Mouse (Mus musculus) midbrain, embryonic 14.5 days (tissue): Measurements from ENCODE around the gene Mecom. TPM values are rescaled to one million over a fixed set of nuclear protein-coding genes. Genes with fewer than 3 reads are reported as not detected.

Source experiments
- ATAC-seq: fragments of 200-750 bp; cut with Nextera tagmentation; 2 replicates; pipeline ENCODE4 v1.8.0; 2017; ENCODE audit warnings: moderate number of reproducible peaks, moderate library complexity; ENCODE audit not compliant: low FRiP score, low TSS enrichment
- DNase-seq: peaks from one replicate; pipeline ENCODE4 v3.0.0-alpha.2; 2015
- H3K27ac ChIP-seq: fragments of 300-500 bp; sonication (generic); replicated peaks from 2 replicates; pipeline ENCODE4 v1.5.1; 2014; ENCODE audit warnings: mild to moderate bottlenecking, low read depth, low read length, moderate library complexity
- H3K27me3 ChIP-seq: fragments of 300-500 bp; sonication (generic); 2 replicates; pipeline ENCODE4 v1.6.1; 2014; ENCODE audit warnings: low read length, control low read depth, mixed read lengths; ENCODE audit not compliant: control insufficient read depth, insufficient read depth
- H3K36me3 ChIP-seq: fragments of 300-500 bp; sonication (generic); 2 replicates; pipeline ENCODE4 v1.6.1; 2014; ENCODE audit warnings: low read length, control low read depth; ENCODE audit not compliant: control insufficient read depth, insufficient read depth
- H3K4me1 ChIP-seq: fragments of 300-500 bp; sonication (generic); 2 replicates; pipeline ENCODE4 v1.6.1; 2014; ENCODE audit warnings: mild to moderate bottlenecking, antibody characterized with exemption, low read length, control low read depth; ENCODE audit not compliant: control insufficient read depth, insufficient read depth
- H3K4me2 ChIP-seq: fragments of 300-500 bp; sonication (generic); 2 replicates; pipeline ENCODE4 v1.6.1; 2014; ENCODE audit warnings: mild to moderate bottlenecking, low read length, moderate library complexity
- H3K4me3 ChIP-seq: fragments of 300-500 bp; sonication (generic); replicated peaks from 2 replicates; pipeline ENCODE4 v1.5.1; 2014; ENCODE audit warnings: low read depth, low read length
- H3K9ac ChIP-seq: fragments of 300-500 bp; sonication (generic); replicated peaks from 2 replicates; pipeline ENCODE4 v1.6.1; 2014; ENCODE audit warnings: mild to moderate bottlenecking, low read length, moderate library complexity
- H3K9me3 ChIP-seq: fragments of 300-500 bp; sonication (generic); 2 replicates; pipeline ENCODE4 v1.6.1; 2016; ENCODE audit warnings: low read length, control low read depth, mixed read lengths; ENCODE audit not compliant: control insufficient read depth
- WGBS: fragments of 180-500 bp; shearing (Covaris S2); extraction: QIAGEN DNeasy Blood & Tissue Kit; methylation state at CpG from one replicate; pipeline ENCODE4 v1.1.7; 2014; 5-methylcytosine and 5-hydroxymethylcytosine counted together
- polyA plus RNA-seq: library from polyadenylated mRNA; unstranded; fragments of >200 nt; fragmentation: Nextera tagmentation; extraction: Ambion mirVana; gene quantifications from 2 replicates; pipeline ENCODE4 v1.2.1, GENCODE M21; 2014

Mecom gene
- polyA plus RNA-seq, 1 experiment from 2014 or later, result 10.1 TPM

DNA sequence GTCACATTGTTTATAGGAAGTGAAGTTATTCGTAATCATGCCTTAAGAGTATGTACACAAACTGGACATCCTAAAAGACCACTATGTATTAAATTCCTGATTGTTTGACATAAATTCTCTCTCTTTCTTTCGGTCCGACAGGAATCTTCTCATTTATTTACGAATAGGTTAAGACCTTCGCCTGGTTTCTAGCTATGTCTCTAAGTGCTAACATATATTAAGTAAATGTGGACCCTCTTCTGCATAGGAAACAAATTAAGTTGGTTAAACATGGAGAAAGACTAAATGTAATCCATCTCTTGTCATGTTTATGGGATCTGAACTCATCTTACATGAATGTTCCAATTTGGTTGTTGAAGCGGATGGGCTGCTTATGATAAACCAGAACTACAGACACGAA lies 487.8 kb downstream of the Mecom start:
- Histone ChIP-seq H3K4me3 (no peak overlapping the region), H3K9me3 (no peaks in the 10 kb centered on the region), H3K9ac (no peak overlapping the region), H3K36me3 (no peaks in the 10 kb centered on the region), H3K4me1 (no peaks in the 10 kb centered on the region), H3K4me2 (no peak overlapping the region), H3K27me3 (no peaks in the 10 kb centered on the region), H3K27ac (no peak overlapping the region)
- 97% methylated on average over 7 of the region's 7 CpGs for WGBS
- ATAC-seq, result no peak
- no peak for DNase-seq

DNA sequence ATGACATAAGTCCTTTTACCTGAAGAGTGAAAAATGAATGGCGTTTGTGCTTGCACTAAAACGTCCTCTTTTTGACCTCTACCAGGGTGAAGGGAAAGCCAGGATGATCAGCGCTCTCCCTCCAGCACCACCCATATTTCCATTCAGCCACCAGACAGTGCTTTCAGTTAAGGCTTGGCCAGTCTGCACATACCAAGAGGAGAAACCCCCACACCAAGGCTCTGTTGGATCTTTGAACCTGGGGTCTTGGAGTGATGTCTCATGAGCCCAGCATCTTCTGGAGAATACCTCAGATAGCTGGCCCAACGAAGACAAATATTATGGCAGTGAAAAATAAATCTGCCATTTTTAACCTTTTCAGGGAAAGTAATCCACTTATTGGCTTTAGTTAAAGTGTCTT lies 488.2 kb downstream of the Mecom start:
- Histone ChIP-seq H3K4me3 (no peak overlapping the region), H3K9ac (no peak overlapping the region), H3K27ac (no peak overlapping the region), H3K4me2 (no peak overlapping the region), H3K9me3 (no peaks in the 10 kb centered on the region), H3K36me3 (no peaks in the 10 kb centered on the region), H3K4me1 (no peaks in the 10 kb centered on the region), H3K27me3 (no peaks in the 10 kb centered on the region)
- DNase-seq, result no peak
- ATAC-seq, result no peak
- 84% methylated on average over 4 of the region's 4 CpGs for WGBS

DNA sequence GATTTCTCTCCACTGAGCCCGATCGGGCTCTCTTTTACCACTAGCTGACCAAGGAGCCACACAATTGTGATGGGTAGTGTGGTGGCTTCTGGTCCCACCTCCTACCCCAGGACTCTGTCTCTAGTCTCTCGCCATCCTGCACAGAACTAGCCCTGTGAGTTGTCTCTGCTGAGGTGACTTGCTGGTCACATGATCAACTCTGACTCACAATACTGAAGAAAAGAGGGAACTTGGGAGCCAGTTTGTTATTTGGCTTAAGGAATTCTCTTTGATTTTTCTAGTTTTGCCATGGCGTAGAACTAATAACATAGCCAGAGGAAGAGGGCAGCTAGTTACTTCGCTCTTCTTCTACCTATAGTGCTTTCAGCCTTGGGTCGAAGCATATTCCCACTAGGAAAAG lies 496.5 kb downstream of the Mecom start:
- no peak for ATAC-seq
- Histone ChIP-seq H3K4me3 (no peak overlapping the region), H3K27ac (no peak overlapping the region), H3K27me3 (no peaks in the 10 kb centered on the region), H3K4me2 (no peak overlapping the region), H3K4me1 (no peaks in the 10 kb centered on the region), H3K36me3 (no peaks in the 10 kb centered on the region), H3K9me3 (no peaks in the 10 kb centered on the region), H3K9ac (no peak overlapping the region)
- no peak for DNase-seq
- WGBS, result 91% methylated on average over 6 of the region's 6 CpGs

DNA sequence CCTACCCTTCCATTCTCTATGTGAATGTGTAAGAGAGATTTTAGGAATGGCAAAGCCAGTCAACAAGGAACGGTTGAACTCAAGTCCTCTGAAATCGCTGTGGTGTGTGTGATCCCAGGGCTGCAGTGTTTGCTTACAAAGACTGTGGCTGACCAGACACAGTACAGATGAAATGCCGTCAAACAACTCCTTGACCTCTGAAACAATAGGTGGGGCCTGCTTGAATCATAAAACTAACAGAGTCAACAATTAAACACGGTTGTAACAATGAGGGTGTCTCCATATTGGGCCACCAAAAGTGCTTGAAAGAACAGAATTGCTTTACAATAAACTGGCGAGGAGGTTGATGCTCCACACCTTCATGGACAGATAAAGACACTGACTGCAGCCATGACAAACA lies 497.0 kb downstream of the Mecom start:
- Histone ChIP-seq H3K36me3 (no peaks in the 10 kb centered on the region), H3K27ac (no peak overlapping the region), H3K9me3 (no peaks in the 10 kb centered on the region), H3K4me3 (no peak overlapping the region), H3K27me3 (no peaks in the 10 kb centered on the region), H3K4me1 (no peaks in the 10 kb centered on the region), H3K9ac (no peak overlapping the region), H3K4me2 (no peak overlapping the region)
- ATAC-seq (no peak), DNase-seq (no peak)
- 78% methylated on average over 5 of the region's 5 CpGs for WGBS

DNA sequence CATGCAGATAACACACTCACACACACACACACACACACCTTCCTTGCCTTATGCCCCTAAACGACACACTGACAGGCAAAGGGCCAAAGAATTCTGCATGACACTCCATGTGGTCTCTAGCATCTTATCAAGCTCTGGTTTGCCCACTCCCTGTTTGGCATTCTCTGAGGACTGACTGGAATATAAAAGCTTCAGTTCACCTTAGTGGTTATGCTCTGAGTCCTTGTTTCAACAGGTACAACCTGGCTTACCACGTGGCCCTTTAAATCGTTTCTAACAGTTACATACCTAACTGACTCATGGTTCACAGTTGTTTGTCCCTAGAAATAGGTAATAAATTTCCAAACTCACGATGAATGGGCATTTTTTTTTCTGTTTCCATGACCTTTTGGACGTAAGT lies 499.0 kb downstream of the Mecom start:
- no peaks in the 10 kb centered on the region for H3K4me1 ChIP-seq
- H3K27me3 ChIP-seq, result no peaks in the 10 kb centered on the region
- no peak overlapping the region for H3K9ac ChIP-seq
- H3K27ac ChIP-seq, result no peak overlapping the region
- no peak overlapping the region for H3K4me3 ChIP-seq
- no peak overlapping the region for H3K4me2 ChIP-seq
- WGBS, result 87% methylated on average over 5 of the region's 5 CpGs
- H3K9me3 ChIP-seq, result no peaks in the 10 kb centered on the region
- ATAC-seq (no peak), DNase-seq (no peak)
- no peaks in the 10 kb centered on the region for H3K36me3 ChIP-seq

DNA sequence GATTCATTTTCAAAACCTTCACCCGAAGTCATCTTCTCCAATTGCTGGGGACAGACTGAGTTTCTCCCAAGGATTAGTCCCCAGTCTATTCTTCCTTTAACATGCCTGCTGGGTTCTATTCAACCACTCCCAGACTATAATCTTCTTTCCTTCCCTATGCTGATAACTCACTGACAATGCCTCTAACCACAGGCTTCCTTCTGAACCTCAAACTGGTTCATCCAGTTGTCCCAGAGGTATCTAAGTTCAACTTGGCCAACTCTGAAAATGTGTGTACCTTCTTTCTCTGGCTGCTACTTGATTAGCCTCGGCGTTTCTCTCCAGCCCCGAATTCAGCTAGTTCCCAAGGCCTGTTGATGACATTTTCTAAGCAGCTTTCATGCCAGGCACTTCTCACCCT lies 499.7 kb downstream of the Mecom start:
- DNase-seq (no peak), ATAC-seq (no peak)
- H3K9me3 ChIP-seq, result no peaks in the 10 kb centered on the region
- H3K9ac ChIP-seq, result no peak overlapping the region
- H3K4me3 ChIP-seq, result no peak overlapping the region
- no peak overlapping the region for H3K27ac ChIP-seq
- WGBS, result 36% methylated on average over 4 of the region's 4 CpGs
- no peaks in the 10 kb centered on the region for H3K27me3 ChIP-seq
- H3K4me1 ChIP-seq, result no peaks in the 10 kb centered on the region
- H3K36me3 ChIP-seq, result no peaks in the 10 kb centered on the region
- no peak overlapping the region for H3K4me2 ChIP-seq

DNA sequence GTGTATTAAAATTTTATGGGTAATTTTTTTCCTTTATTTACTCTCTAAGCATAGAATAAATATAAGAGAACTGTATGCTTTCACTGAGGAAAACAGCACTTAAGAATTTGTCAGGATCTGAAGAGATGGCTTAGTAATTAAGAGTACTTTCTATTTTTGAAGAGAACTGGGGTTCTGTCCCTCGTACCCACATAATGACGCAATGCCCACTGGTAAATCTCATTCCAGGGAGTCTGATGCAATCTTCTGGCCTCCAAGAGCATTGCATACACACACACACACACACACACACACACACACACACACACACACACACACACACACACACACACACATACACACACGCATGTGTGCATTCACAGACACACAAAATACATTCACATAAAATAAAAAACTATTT lies 504.3 kb downstream of the Mecom start:
- 94% methylated on average over 3 of the region's 3 CpGs for WGBS
- Histone ChIP-seq H3K4me2 (no peak overlapping the region), H3K36me3 (no peaks in the 10 kb centered on the region), H3K9ac (no peak overlapping the region), H3K27ac (no peak overlapping the region), H3K4me1 (no peaks in the 10 kb centered on the region), H3K9me3 (no peaks in the 10 kb centered on the region), H3K27me3 (no peaks in the 10 kb centered on the region), H3K4me3 (no peak overlapping the region)
- DNase-seq (no peak), ATAC-seq (no peak)

DNA sequence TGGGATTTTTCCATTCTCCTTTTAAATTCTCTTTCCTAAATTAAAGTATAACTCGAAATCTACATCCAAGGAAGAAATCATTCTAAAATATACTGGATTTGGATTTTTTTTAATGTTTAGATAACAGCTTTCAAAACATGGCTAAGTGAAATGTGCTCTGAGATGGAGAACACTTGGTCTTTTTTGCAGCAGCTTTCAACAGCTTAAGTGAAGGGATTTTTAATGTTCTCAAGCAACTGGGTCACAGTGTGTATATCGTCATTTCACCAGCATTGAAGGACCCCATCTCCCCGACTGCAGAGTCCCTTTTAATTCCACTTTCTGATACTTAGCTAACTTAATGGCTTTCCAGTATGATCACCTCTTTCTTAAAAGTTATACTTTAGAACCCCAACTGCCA lies 509.3 kb downstream of the Mecom start:
- no peaks in the 10 kb centered on the region for H3K27me3 ChIP-seq
- ATAC-seq, result no peak
- no peak overlapping the region for H3K27ac ChIP-seq
- WGBS, result 87% methylated on average over 3 of the region's 3 CpGs
- no peaks in the 10 kb centered on the region for H3K9me3 ChIP-seq
- no peaks in the 10 kb centered on the region for H3K36me3 ChIP-seq
- H3K4me2 ChIP-seq, result no peak overlapping the region
- no peak overlapping the region for H3K9ac ChIP-seq
- H3K4me1 ChIP-seq, result no peaks in the 10 kb centered on the region
- H3K4me3 ChIP-seq, result no peak overlapping the region
- DNase-seq, result no peak

DNA sequence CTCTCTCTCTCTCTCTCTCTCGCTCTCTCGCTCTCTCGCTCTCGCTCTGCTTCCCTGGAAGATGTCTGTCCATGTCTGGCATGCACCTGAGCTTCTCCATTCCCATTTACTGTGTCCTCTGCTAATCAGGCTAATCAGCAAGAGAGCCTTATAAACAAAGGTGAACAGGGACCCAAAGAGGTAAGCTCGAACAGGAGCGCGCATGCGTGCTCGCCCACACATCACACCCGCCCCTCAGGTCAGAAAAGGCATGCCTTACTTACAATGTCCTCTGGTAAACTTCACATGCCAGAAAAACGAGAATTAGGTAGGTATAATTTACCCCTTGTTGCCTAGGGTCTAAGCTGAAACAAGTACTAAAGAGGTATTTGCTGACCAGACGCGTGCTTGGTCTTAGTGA lies 527.8 kb downstream of the Mecom start:
- WGBS, result 94% methylated on average over 13 of the region's 13 CpGs
- no peak for ATAC-seq
- no peak overlapping the region for H3K4me3 ChIP-seq
- H3K4me1 ChIP-seq, result no peaks in the 10 kb centered on the region
- H3K9me3 ChIP-seq, result no peaks in the 10 kb centered on the region
- no peak overlapping the region for H3K27ac ChIP-seq
- H3K4me2 ChIP-seq, result no peak overlapping the region
- H3K27me3 ChIP-seq, result no peaks in the 10 kb centered on the region
- H3K36me3 ChIP-seq, result no peaks in the 10 kb centered on the region
- no peak for DNase-seq
- H3K9ac ChIP-seq, result no peak overlapping the region
